ENCODE assay signal across 8 mouse cellular contexts in genomic region chr4:119195582-119196320, GRCm38 (mm10). TPM values are rescaled to one million over a fixed set of nuclear protein-coding genes. Genes with fewer than 3 reads are reported as not detected.
DNase-seq lines count a peak whose midpoint lies in the region; ATAC-seq and TF ChIP-seq lines count a peak whose summit lies in the region.

No protein-coding gene starts in this region.

- no peaks in the 10 kb centered on the region for H3K9me3 ChIP-seq in heart, embryonic 10.5 days
- H3K9me3 ChIP-seq in ES-E14 (ENCODE audit: control insufficient read depth, insufficient read depth, low read depth, low read length) = no peaks in the 10 kb centered on the region
- H3K9me3 ChIP-seq in forebrain, embryonic 13.5 days (replicated peaks) = no peaks in the 10 kb centered on the region
- no peaks in the 10 kb centered on the region for H3K9me3 ChIP-seq in liver, embryonic 12.5 days (replicated peaks)
- H3K9me3 ChIP-seq in stomach, embryonic 16.5 days (replicated peaks; ENCODE audit: control insufficient read depth, low read length) = no peaks in the 10 kb centered on the region

- H3K9ac ChIP-seq in ES-E14 (ENCODE audit: insufficient read depth, low read depth, low read length, poor library complexity, severe bottlenecking) = peak overlapping the region; percentile 78
- peak overlapping the region; percentile 80 for H3K9ac ChIP-seq in forebrain, embryonic 13.5 days
- H3K9ac ChIP-seq in liver, embryonic 12.5 days = peak overlapping the region; percentile 97
- peak overlapping the region; percentile 91 for H3K9ac ChIP-seq in stomach, embryonic 16.5 days (ENCODE audit: low read length)

- WGBS in heart, embryonic 10.5 days = 16% methylated on average over 15 of the region's 18 CpGs
- 5% methylated on average over 18 of the region's 18 CpGs for WGBS in forebrain, embryonic 13.5 days
- 15% methylated on average over 18 of the region's 18 CpGs for WGBS in liver, embryonic 12.5 days (ENCODE audit: insufficient replicate concordance)
- 7% methylated on average over 18 of the region's 18 CpGs for WGBS in stomach, embryonic 16.5 days

- peaks cover 30% of the 10 kb centered on the region for H3K4me1 ChIP-seq in heart, embryonic 10.5 days
- H3K4me1 ChIP-seq in ES-E14 (ENCODE audit: control insufficient read depth in 2 of 2, insufficient read depth in 2 of 2, low read length in 2 of 2, poor library complexity in 1 of 2) = peaks cover 2% of the 10 kb centered on the region in 2 experiments; a peak in 2 of 4 replicates
- peaks cover 29% of the 10 kb centered on the region for H3K4me1 ChIP-seq in forebrain, embryonic 13.5 days
- peaks cover 81% of the 10 kb centered on the region for H3K4me1 ChIP-seq in liver, embryonic 12.5 days
- H3K4me1 ChIP-seq in stomach, embryonic 16.5 days (ENCODE audit: control insufficient read depth, insufficient read depth, low read length) = peaks cover 13% of the 10 kb centered on the region

- H3K4me3 ChIP-seq in heart, embryonic 10.5 days = peak overlapping the region; percentile 72
- H3K4me3 ChIP-seq in ES-E14 (ENCODE audit: insufficient read depth in 1 of 2, low read depth in 1 of 2, low read length in 2 of 2, poor library complexity in 1 of 2, severe bottlenecking in 1 of 2) = peak overlapping the region; percentile 95 to 98
- H3K4me3 ChIP-seq in forebrain, embryonic 13.5 days = peak overlapping the region; percentile 75
- peak overlapping the region; percentile 95 for H3K4me3 ChIP-seq in liver, embryonic 12.5 days
- H3K4me3 ChIP-seq in stomach, embryonic 16.5 days (replicated peaks; ENCODE audit: low read length) = peak overlapping the region; percentile 82

- 0 out of 2 replicates have a peak, but pooled peaks have one; percentile 3 for ATAC-seq in forebrain, embryonic 13.5 days
- ATAC-seq in liver, embryonic 12.5 days = peak; percentile 58
- ATAC-seq in stomach, embryonic 16.5 days (ENCODE audit: insufficient read depth, low FRiP score) = no peak; the same call in 1 of the 2 replicates

- intact Hi-C loops in heart, postnatal 25 days (cut with DNase I) = no loop called here

- peaks cover 11% of the 10 kb centered on the region for H3K36me3 ChIP-seq in heart, embryonic 10.5 days
- H3K36me3 ChIP-seq in ES-E14 (ENCODE audit: control insufficient read depth, insufficient read depth, low read length, poor library complexity, severe bottlenecking) = no peaks in the 10 kb centered on the region; the same call in 1 of the 2 replicates
- H3K36me3 ChIP-seq in forebrain, embryonic 13.5 days (ENCODE audit: poor library complexity, severe bottlenecking) = peaks cover 6% of the 10 kb centered on the region
- peaks cover 37% of the 10 kb centered on the region for H3K36me3 ChIP-seq in liver, embryonic 12.5 days
- H3K36me3 ChIP-seq in stomach, embryonic 16.5 days (ENCODE audit: control insufficient read depth, insufficient read depth, low read length) = peaks cover 8% of the 10 kb centered on the region; the same call in 1 of the 2 replicates

- peak overlapping the region; percentile 95 for H3K27ac ChIP-seq in heart, embryonic 10.5 days
- H3K27ac ChIP-seq in ES-E14 (ENCODE audit: insufficient read depth, low read depth, low read length, poor library complexity, severe bottlenecking) = no peak overlapping the region
- peak overlapping the region; percentile 65 for H3K27ac ChIP-seq in forebrain, embryonic 13.5 days
- H3K27ac ChIP-seq in liver, embryonic 12.5 days = peak overlapping the region; percentile 99
- peak overlapping the region; percentile 46; the same call in 1 of the 2 replicates for H3K27ac ChIP-seq in stomach, embryonic 16.5 days (ENCODE audit: low read length)

- H3K27me3 ChIP-seq in heart, embryonic 10.5 days (ENCODE audit: insufficient read depth, poor library complexity, severe bottlenecking) = no peaks in the 10 kb centered on the region
- H3K27me3 ChIP-seq in forebrain, embryonic 13.5 days = peaks cover 3% of the 10 kb centered on the region; the same call in 1 of the 2 replicates
- H3K27me3 ChIP-seq in liver, embryonic 12.5 days (replicated peaks) = no peaks in the 10 kb centered on the region
- H3K27me3 ChIP-seq in stomach, embryonic 16.5 days (ENCODE audit: control insufficient read depth, insufficient read depth, low read length) = no peaks in the 10 kb centered on the region

- H3K4me2 ChIP-seq in forebrain, embryonic 13.5 days = peak overlapping the region; percentile 67
- H3K4me2 ChIP-seq in liver, embryonic 12.5 days = peak overlapping the region; percentile 85
- H3K4me2 ChIP-seq in stomach, embryonic 16.5 days (ENCODE audit: low read depth, low read length) = peak overlapping the region; percentile 77

- DNase-seq in heart, embryonic 10.5 days (ENCODE audit: low spot score) = no peak
- DNase-seq in heart, postnatal 25 days (ENCODE audit: low spot score) = no peak
- DNase-seq in ES-E14 (ENCODE audit: low read depth, low spot score) = no peak
- DNase-seq in ovary, adult 18-20 months (ENCODE audit: low spot score) = no peak
- DNase-seq in adrenal gland, adult 18-20 months (ENCODE audit: low spot score in 2 of 2) = no peak

- in situ Hi-C loops in ES-E14 (cut with MboI; ENCODE audit: low sequenced_read_pairs in 2 of 2, unreplicated experiment in 2 of 2) = no loop called here

TF ChIP-seq in ES-E14, 5 proteins besides CTCF, POLR2A, EP300 and RAD21:
- TF ChIP-seq ZNF384 (IDR thresholded peaks at IDR 0.05; ENCODE audit: low read depth, low read length) = peak; percentile 65; the same call in 1 of the 2 replicates
- TF ChIP-seq MAFK (IDR thresholded peaks at IDR 0.05; ENCODE audit: insufficient read depth, low read depth, low read length) = no peak

RNA-seq across cellular contexts. Expression of gene Svbp, which starts 0.6 kb away (rescaled TPM):
- polyA plus RNA-seq in heart, embryonic 10.5 days (2016; fragmentation: Nextera tagmentation; extraction: Ambion mirVana) = 126 and 154 TPM in 2 replicates
- total RNA-seq in heart, postnatal 25 days (2021) = 10 to 100 TPM; 15.3 to 19.0 TPM
- 29.9 and 33.0 TPM in 2 replicates for total RNA-seq in ES-E14 (2012; rRNA removed)
- polyA plus RNA-seq in forebrain, embryonic 13.5 days (2015; fragmentation: Nextera tagmentation; extraction: Ambion mirVana) = 212 and 215 TPM in 2 replicates
- 114 and 121 TPM in 2 replicates for polyA plus RNA-seq in liver, embryonic 12.5 days (2016; fragmentation: Nextera tagmentation; extraction: Ambion mirVana)
- 109 and 128 TPM in 2 replicates for polyA plus RNA-seq in stomach, embryonic 16.5 days (2015; fragmentation: Nextera tagmentation; extraction: Ambion mirVana)
- total RNA-seq in adrenal gland, adult 18-20 months (2021) = 10 to 100 TPM; 13.8 to 17.0 TPM

RNA-seq across cellular contexts. Expression of gene Ermap, which starts 5.9 kb away (rescaled TPM):
- 26.6 and 31.9 TPM in 2 replicates for polyA plus RNA-seq in heart, embryonic 10.5 days (2016; fragmentation: Nextera tagmentation; extraction: Ambion mirVana)
- total RNA-seq in heart, postnatal 25 days (2021) = under 1 TPM; 0.05 to 0.25 TPM
- total RNA-seq in ES-E14 (2012; rRNA removed) = 0.18 TPM in 1 of 2 replicates, not detected in the other
- polyA plus RNA-seq in forebrain, embryonic 13.5 days (2015; fragmentation: Nextera tagmentation; extraction: Ambion mirVana) = 0.87 and 2.1 TPM in 2 replicates
- polyA plus RNA-seq in liver, embryonic 12.5 days (2016; fragmentation: Nextera tagmentation; extraction: Ambion mirVana) = 328 and 333 TPM in 2 replicates
- 13.3 and 17.0 TPM in 2 replicates for polyA plus RNA-seq in stomach, embryonic 16.5 days (2015; fragmentation: Nextera tagmentation; extraction: Ambion mirVana)
- total RNA-seq in adrenal gland, adult 18-20 months (2021) = under 1 TPM; 0.06 to 0.10 TPM

RNA-seq across cellular contexts. Expression of gene Zfp691, which starts 21.8 kb away (rescaled TPM):
- polyA plus RNA-seq in heart, embryonic 10.5 days (2016; fragmentation: Nextera tagmentation; extraction: Ambion mirVana) = 8.1 and 10.0 TPM in 2 replicates
- 10 to 100 TPM; 21.4 to 25.0 TPM for total RNA-seq in heart, postnatal 25 days (2021)
- 3.9 and 5.4 TPM in 2 replicates for total RNA-seq in ES-E14 (2012; rRNA removed)
- polyA plus RNA-seq in forebrain, embryonic 13.5 days (2015; fragmentation: Nextera tagmentation; extraction: Ambion mirVana) = 9.1 and 9.3 TPM in 2 replicates
- polyA plus RNA-seq in liver, embryonic 12.5 days (2016; fragmentation: Nextera tagmentation; extraction: Ambion mirVana) = 3.6 and 3.8 TPM in 2 replicates
- 4.9 and 5.5 TPM in 2 replicates for polyA plus RNA-seq in stomach, embryonic 16.5 days (2015; fragmentation: Nextera tagmentation; extraction: Ambion mirVana)
- 10 to 100 TPM; 12.0 to 19.4 TPM for total RNA-seq in adrenal gland, adult 18-20 months (2021)

RNA-seq across cellular contexts. Expression of gene Tmem269, which starts 22.3 kb away (rescaled TPM):
- polyA plus RNA-seq in heart, embryonic 10.5 days (2016; fragmentation: Nextera tagmentation; extraction: Ambion mirVana) = not detected in 2 replicates
- total RNA-seq in heart, postnatal 25 days (2021) = not detected
- total RNA-seq in ES-E14 (2012; rRNA removed) = not detected in 2 replicates
- polyA plus RNA-seq in forebrain, embryonic 13.5 days (2015; fragmentation: Nextera tagmentation; extraction: Ambion mirVana) = not detected in 2 replicates
- not detected in 2 replicates for polyA plus RNA-seq in liver, embryonic 12.5 days (2016; fragmentation: Nextera tagmentation; extraction: Ambion mirVana)
- 0.10 TPM in 1 of 2 replicates, not detected in the other for polyA plus RNA-seq in stomach, embryonic 16.5 days (2015; fragmentation: Nextera tagmentation; extraction: Ambion mirVana)
- total RNA-seq in adrenal gland, adult 18-20 months (2021) = not detected

RNA-seq across cellular contexts. Expression of gene AU022252, which starts 36.8 kb away (rescaled TPM):
- polyA plus RNA-seq in heart, embryonic 10.5 days (2016; fragmentation: Nextera tagmentation; extraction: Ambion mirVana) = 35.8 and 44.0 TPM in 2 replicates
- 10 to 100 TPM; 21.5 to 23.5 TPM for total RNA-seq in heart, postnatal 25 days (2021)
- 17.1 and 18.3 TPM in 2 replicates for total RNA-seq in ES-E14 (2012; rRNA removed)
- 28.0 and 30.9 TPM in 2 replicates for polyA plus RNA-seq in forebrain, embryonic 13.5 days (2015; fragmentation: Nextera tagmentation; extraction: Ambion mirVana)
- polyA plus RNA-seq in liver, embryonic 12.5 days (2016; fragmentation: Nextera tagmentation; extraction: Ambion mirVana) = 18.1 and 19.6 TPM in 2 replicates
- 25.4 and 25.7 TPM in 2 replicates for polyA plus RNA-seq in stomach, embryonic 16.5 days (2015; fragmentation: Nextera tagmentation; extraction: Ambion mirVana)
- total RNA-seq in adrenal gland, adult 18-20 months (2021) = 10 to 100 TPM; 22.8 to 33.3 TPM
